Mouse (Mus musculus) v-Abl transformed pro-B cells (cell line): ENCODE results near the gene Ada.
"Not testable (repeated sequence)": the region's sequence is repeated elsewhere in the genome, so short reads cannot be mapped to it uniquely, and the experiment has no call there.

Experiments used
- in situ Hi-C, 2 experiments: fragments of 400-800 bp; cut with MboI; formaldehyde crosslinking; loops; one replicate each; pipeline ENCODE4 v1.15.1; 2025; ENCODE audit not compliant: unreplicated experiment in 2 of 2

Ada gene

GRCm38 (mm10) chr2:163703599-163704260 is 46.3 kb downstream of the Ada start:
- in situ Hi-C loops = loop anchor here in 1 of 2 experiments (25.0 kb wide), 1 partner anchor 91 kb away; the partner anchor contains the start of gene Ttpal

GRCm38 (mm10) chr2:163702921-163703320 is 47.1 kb downstream of the Ada start:
- in situ Hi-C loops = loop anchor here in 1 of 2 experiments (25.0 kb wide), 1 partner anchor 91 kb away; the partner anchor contains the start of gene Ttpal

DNA sequence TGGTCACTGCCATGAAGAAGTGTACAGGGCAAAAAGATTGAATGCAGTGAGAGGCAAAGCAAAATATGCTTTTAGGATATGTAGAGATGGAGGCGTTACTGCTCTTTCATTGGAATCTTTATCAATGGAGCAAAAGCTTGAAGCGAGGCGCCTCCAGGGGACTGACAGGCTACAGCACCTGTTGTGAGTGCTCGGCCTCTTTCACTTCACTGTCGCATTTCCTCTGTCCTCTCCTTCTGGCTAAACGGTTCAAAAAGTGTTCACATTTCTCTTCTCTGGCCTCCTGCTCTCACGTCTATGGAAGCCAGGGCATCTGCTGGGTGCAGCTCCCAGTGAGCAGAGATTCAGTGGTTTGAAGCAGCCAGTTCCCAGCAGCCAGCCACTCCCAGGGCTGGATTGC is 47.6 kb downstream of the Ada start:
- in situ Hi-C loops = loop anchor here in 1 of 2 experiments (25.0 kb wide), 1 partner anchor 90 kb away; the partner anchor contains the start of gene Ttpal

DNA sequence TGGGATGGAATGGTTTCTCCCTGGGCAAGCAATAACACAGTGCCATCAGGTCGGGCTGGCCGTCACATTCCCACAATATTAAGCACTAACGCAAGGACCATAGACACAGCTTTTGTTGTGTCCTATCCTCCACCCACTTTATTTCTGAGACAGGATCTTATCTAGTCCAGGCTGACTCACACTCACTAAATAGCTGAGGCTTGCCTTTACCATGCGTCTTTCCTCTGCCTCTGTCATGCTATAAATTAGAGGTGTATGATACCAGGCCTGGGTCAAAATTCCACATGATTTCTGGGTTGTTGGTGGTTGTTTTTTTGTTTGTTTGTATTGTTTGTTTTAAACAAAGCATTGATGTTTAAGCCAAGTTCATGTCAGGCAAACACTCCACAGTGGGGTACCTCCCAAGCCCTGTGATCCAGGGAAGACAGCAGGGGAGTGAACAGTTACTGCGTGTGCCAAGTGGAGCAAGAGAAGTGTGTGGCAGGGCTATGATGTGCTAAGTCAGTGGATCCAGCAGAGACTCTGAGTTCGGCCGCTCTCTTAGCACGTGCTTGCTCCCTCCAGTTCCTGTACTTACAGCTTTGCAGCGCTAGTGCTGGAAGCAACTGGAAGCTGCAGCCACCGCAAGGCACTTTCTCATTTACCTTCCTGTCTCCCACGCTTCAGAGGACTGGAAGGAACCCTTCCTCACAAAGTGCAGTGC is 50.8 kb downstream of the Ada start:
- in situ Hi-C loops = no loop called here

GRCm38 (mm10) chr2:163697764-163698480 is 52.1 kb downstream of the Ada start:
- in situ Hi-C loops = no loop called here

GRCm38 (mm10) chr2:163696763-163697162 is 53.3 kb downstream of the Ada start:
- in situ Hi-C loops = no loop called here

DNA sequence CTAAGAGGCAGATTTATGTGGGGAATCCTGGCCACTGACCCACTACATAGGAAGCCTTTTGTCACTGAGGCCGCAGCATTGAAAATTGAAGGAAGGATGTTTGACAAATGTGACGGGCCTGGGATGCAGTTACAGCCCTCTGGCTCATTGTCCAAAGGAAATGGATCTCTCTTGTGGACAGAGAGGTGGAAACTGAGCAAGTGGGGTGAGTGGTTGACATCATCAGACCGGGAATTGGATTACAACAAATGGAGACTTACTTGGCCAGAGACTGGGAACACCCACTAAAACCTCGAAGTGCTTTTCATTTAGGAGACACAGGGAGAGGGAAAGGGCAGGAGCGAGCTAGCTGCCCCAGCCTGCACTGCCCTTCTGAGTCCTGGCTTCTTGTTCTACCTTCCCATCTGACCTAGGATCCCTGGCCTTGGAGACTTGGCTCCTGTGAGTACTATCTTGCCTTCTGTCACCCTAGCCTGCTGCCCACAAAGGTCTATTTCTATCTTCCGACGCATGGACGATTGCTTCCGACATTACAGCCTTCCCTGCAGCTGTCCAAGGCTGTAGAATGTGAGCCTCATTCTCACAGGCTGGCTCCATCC is 56.2 kb downstream of the Ada start:
- in situ Hi-C loops = no loop called here

DNA sequence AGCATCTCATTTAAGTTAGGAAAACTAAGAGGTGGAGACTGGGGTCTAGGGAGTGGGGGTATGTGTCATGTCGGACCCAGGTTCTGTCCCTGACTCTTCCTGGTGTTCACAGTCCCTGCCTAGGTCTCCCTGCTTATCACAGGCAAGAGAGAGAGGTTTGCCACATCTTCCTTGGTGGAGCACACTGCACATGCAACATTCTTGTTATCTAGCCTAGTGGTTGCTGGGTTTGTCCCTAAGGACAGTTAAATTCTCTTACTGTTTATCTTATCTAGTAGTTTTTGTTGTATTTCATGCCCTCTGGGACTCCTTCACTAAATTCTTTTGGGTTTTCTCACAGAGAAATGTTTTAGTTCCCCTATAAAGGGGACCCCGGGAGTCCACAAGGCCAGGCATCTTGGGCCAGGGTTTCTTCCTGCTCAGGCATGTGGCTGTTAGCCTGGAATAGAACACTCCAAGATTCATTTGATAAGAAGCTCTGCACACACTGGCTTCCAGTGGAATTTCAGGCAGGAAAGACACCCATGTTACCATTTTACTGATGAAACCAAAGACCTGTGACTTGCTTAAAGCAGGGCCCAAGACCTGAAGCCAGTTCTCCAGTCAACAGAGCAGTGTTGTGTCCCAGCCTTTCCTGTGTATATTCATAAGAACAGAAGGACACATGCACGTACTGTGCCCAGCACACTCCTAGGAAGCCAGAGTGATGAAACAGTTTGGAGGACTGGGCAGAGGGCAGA is 57.0 kb downstream of the Ada start:
- in situ Hi-C loops = no loop called here

- in situ Hi-C loops = no loop called here
Observed at GRCm38 (mm10) chr2:163691846-163692605, 58.0 kb downstream of the Ada start.

DNA sequence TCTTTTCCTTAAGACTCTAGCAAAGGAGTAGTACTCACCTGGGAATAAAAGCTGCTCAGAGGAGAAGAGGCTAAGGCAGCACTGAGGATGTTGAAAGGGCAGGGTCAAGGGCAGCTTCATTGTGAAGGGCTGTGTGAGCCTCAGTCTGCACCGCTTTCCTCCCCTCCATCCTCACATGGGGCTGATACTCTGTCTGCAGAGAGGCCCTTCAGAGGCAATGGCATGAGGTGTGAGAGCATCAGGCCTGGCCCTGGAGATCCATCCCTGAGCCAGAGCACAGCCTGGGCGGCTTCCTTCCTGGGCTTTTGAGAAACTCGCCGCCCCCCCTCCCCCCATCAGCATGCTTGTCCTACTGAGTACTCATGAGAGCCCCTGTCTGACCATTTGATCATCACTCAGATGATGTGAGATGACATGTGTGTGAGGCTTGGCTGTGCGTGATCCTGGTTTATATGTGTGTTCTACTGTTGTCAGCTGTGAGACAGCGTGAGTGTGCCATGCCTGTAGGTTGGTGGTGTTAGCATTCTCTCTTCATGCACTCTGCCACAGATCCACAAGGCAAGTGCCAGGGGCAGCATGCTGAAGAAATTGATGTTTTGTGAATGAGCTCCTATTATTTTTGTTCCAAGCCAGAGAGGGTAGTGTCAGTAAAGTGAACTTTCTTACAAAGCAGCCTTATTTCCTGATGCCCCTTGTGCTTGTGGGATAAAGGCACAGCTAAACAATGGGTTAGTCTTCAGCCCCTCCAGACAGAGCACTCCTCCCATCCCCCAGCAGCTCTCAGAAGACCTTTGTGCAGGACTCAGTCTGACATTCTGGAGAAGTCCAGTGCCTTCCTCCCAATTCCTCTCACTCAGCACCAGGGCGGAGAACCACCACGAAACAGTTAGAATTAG is 59.4 kb downstream of the Ada start:
- in situ Hi-C loops = no loop called here

DNA sequence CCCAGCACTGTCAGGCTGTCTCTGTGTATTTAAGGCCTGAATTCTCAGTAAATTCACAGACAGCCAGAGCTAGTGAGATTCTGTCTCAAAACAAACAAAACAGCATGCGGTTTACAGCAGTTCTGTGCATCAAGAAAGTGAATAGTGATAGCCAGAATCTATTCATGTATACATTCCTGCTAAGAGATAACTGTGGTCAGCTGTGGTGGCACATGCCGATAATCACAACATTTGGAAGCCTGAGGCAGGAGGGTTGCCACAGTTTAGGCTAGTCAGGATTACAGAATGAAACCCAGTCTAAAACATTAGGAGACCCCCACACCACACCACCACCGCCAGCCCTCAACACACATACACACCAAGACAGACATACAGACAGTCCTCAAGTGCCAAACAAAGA is 60.3 kb downstream of the Ada start:
- in situ Hi-C loops = no loop called here

- in situ Hi-C loops = not testable (repeated sequence)
Observed at GRCm38 (mm10) chr2:163688377-163688776, 61.7 kb downstream of the Ada start.

DNA sequence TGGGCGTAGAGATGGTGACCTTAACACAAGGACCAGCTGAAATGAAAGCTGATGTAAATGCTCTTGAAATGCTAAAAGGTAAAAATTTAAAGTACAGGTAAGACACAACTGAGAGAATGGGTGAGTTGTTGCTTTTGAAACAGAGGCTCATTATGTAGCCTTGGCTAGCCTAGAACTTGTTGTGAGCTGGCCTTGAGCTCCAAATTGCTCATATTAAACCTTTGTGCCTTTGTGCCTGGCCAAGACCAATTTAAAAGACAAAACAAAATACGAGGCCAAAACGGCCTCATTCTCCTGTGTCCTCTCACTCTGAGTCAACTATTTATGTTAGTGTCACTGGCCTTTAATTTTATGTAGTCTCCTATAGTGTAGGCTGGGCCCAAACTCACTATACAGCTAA is 63.2 kb downstream of the Ada start:
- in situ Hi-C loops = no loop called here

- in situ Hi-C loops = no loop called here
Observed at GRCm38 (mm10) chr2:163686233-163686632, 63.8 kb downstream of the Ada start.

DNA sequence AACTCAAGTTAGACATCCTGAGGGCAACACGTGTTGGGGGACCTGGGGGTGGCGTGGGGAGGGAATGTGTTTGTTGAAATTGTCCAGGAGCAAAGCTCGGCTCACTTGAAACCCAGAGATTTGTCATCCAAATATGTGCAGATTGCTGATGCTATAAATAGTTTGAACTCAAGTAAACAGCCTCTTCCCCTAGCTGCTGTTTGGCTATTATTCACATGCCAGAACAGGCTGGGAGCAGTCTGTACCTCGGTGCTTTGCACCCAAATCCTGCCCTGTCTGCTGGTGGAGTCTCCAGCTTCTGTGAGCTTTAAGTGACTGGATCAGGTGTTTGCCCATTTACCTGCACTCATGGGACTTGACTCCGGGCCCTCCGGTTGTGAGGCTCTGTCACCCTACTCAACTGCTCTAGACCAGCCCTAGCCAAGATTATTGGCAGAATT is 64.3 kb downstream of the Ada start:
- in situ Hi-C loops = no loop called here

GRCm38 (mm10) chr2:163685287-163685686 is 64.8 kb downstream of the Ada start:
- in situ Hi-C loops = no loop called here

GRCm38 (mm10) chr2:163682344-163682743 is 67.7 kb downstream of the Ada start:
- in situ Hi-C loops = no loop called here

DNA sequence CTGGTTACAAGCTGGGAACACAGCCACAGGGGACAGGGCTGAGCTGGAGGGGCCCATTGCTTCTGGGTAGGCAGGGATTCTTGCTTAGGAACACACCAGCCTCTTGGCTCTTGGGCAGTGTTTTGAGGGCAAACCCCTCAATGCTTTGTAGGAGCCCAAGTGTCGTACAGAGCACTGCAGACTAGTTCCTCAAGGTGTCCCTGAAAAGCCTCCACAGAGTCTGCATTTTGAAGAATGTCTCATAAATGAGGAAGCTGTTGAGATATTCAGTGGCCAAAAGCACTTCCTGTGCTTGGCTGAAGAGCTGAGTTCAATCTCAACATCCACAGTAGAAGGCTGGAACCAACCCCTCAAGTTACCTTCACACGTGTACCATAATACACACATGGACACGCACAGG is 73.3 kb downstream of the Ada start:
- in situ Hi-C loops = no loop called here
